Mouse (Mus musculus) liver (tissue): ENCODE measurements around the gene Cftr.

ENCODE experiments used
- DNase-seq: peaks from one replicate; pipeline ENCODE4 v3.0.0-alpha.2; 2020; ENCODE audit warnings: mixed read lengths

The Cftr gene

GRCm38 (mm10) chr6:18322950-18323349 is 152.5 kb downstream of the Cftr start:
- DNase-seq = no peak

- no peak for DNase-seq
Observed at GRCm38 (mm10) chr6:18335393-18335792, 164.9 kb downstream of the Cftr start.

- DNase-seq = no peak
Observed at GRCm38 (mm10) chr6:18338307-18338706, 167.8 kb downstream of the Cftr start.

GRCm38 (mm10) chr6:18344272-18344671 is 173.8 kb downstream of the Cftr start:
- DNase-seq = no peak

GRCm38 (mm10) chr6:18349153-18349858 is 178.8 kb downstream of the Cftr start:
- DNase-seq = no peak

GRCm38 (mm10) chr6:18360154-18360553 is 189.7 kb downstream of the Cftr start:
- no peak for DNase-seq

- no peak for DNase-seq
Observed at GRCm38 (mm10) chr6:18360955-18361354, 190.5 kb downstream of the Cftr start.

GRCm38 (mm10) chr6:18362232-18362631 is 191.7 kb downstream of the Cftr start:
- DNase-seq = no peak

GRCm38 (mm10) chr6:18369054-18369453 is 198.6 kb downstream of the Cftr start:
- no peak for DNase-seq

GRCm38 (mm10) chr6:18369723-18370122 is 199.2 kb downstream of the Cftr start:
- DNase-seq = no peak
